Mouse (Mus musculus) lung, postnatal 0 days (tissue): ENCODE results near the gene H2al1m. TPM values are rescaled to one million over a fixed set of nuclear protein-coding genes. Genes with fewer than 3 reads are reported as not detected.
A peak's percentile ranks its signal among the peaks of the same experiment; 100 is the strongest.
"Not testable (repeated sequence)": the region's sequence is repeated elsewhere in the genome, so short reads cannot be mapped to it uniquely, and the experiment has no call there.

Source experiments
- ATAC-seq: fragments of 200-750 bp; cut with Nextera tagmentation; 2 replicates; pipeline ENCODE4 v1.8.0; 2017; ENCODE audit warnings: moderate library complexity
- DNase-seq: peaks from one replicate; pipeline ENCODE4 v3.0.0-alpha.2; 2016; ENCODE audit warnings: low spot score
- H3K27ac ChIP-seq: fragments of 300-500 bp; sonication (generic); 2 replicates; pipeline ENCODE4 v1.5.1; 2014; ENCODE audit warnings: antibody characterized with exemption, mild to moderate bottlenecking, low read length, mixed read lengths
- H3K27me3 ChIP-seq: fragments of 300-500 bp; sonication (generic); replicated peaks from 2 replicates; pipeline ENCODE4 v1.6.1; 2014; ENCODE audit warnings: low read length, mixed read lengths; ENCODE audit not compliant: insufficient read depth
- H3K36me3 ChIP-seq: fragments of 300-500 bp; sonication (generic); 2 replicates; pipeline ENCODE4 v1.6.1; 2014; ENCODE audit warnings: low read length, mixed read lengths; ENCODE audit not compliant: insufficient read depth
- H3K4me1 ChIP-seq: fragments of 300-500 bp; sonication (generic); 2 replicates; pipeline ENCODE4 v1.6.1; 2014; ENCODE audit warnings: antibody characterized with exemption, low read depth, low read length, mixed read lengths; ENCODE audit not compliant: insufficient read depth
- H3K4me2 ChIP-seq: fragments of 300-500 bp; sonication (generic); replicated peaks from 2 replicates; pipeline ENCODE4 v1.6.1; 2014; ENCODE audit warnings: low read depth, mild to moderate bottlenecking, low read length, moderate library complexity, mixed read lengths
- H3K4me3 ChIP-seq: fragments of 300-500 bp; sonication (generic); 2 replicates; pipeline ENCODE4 v1.5.1; 2014; ENCODE audit warnings: low read depth, low read length
- H3K9ac ChIP-seq: fragments of 300-500 bp; sonication (generic); replicated peaks from 2 replicates; pipeline ENCODE4 v1.6.1; 2014; ENCODE audit warnings: low read depth, mild to moderate bottlenecking
- H3K9me3 ChIP-seq: fragments of 300-500 bp; sonication (generic); 2 replicates; pipeline ENCODE4 v1.6.1; 2016; ENCODE audit warnings: low read length, mixed read lengths
- CTCF ChIP-seq: IDR thresholded peaks from 2 replicates; pipeline ENCODE4 v1.5.1; 2016; ENCODE audit warnings: antibody characterized with exemption, mild to moderate bottlenecking
- EP300 ChIP-seq: IDR thresholded peaks from 2 replicates; pipeline ENCODE4 v1.6.1; 2016; ENCODE audit warnings: antibody characterized with exemption, mild to moderate bottlenecking, control low read depth
- WGBS: fragments of 180-500 bp; shearing (Covaris S2); extraction: QIAGEN DNeasy Blood & Tissue Kit; methylation state at CpG from one replicate; pipeline ENCODE4 v1.1.7; 2014; 5-methylcytosine and 5-hydroxymethylcytosine counted together
- polyA plus RNA-seq: library from polyadenylated mRNA; unstranded; fragments of >200 nt; fragmentation: Nextera tagmentation; extraction: Ambion mirVana; gene quantifications from 2 replicates; pipeline ENCODE4 v1.2.1, GENCODE M21; 2015

Gene H2al1m
- polyA plus RNA-seq = not detected in 2 replicates

DNA sequence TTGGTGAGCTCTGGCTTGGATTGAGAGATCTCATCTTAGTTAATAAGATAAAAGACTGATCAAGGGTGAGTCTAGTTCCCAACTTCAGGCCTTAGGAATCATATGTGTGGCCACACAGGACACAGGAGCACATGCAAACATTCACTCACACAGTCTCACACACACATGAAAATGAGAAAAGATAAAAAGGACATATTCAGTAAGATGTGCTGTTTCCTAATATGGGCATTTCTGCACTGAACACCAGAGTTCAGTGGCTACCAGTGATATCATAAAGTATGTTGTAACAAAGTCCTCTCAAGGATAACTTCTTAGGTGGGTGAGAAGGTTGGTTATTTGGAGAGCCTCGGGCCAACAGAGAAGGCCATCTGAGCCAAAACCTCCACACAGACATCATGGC lies at the start of gene H2al1m:
Gene H2al1m (plus strand): TSS at position 301 of the 400 bp plus-strand sequence.
- DNase-seq, H3K4me1 ChIP-seq, H3K36me3 ChIP-seq, H3K27me3 ChIP-seq, H3K9ac ChIP-seq, ATAC-seq, H3K9me3 ChIP-seq, H3K4me2 ChIP-seq, H3K27ac ChIP-seq, H3K4me3 ChIP-seq: not testable (repeated sequence)
- WGBS = no CpG with 5 or more reads among the region's 1 CpGs

DNA sequence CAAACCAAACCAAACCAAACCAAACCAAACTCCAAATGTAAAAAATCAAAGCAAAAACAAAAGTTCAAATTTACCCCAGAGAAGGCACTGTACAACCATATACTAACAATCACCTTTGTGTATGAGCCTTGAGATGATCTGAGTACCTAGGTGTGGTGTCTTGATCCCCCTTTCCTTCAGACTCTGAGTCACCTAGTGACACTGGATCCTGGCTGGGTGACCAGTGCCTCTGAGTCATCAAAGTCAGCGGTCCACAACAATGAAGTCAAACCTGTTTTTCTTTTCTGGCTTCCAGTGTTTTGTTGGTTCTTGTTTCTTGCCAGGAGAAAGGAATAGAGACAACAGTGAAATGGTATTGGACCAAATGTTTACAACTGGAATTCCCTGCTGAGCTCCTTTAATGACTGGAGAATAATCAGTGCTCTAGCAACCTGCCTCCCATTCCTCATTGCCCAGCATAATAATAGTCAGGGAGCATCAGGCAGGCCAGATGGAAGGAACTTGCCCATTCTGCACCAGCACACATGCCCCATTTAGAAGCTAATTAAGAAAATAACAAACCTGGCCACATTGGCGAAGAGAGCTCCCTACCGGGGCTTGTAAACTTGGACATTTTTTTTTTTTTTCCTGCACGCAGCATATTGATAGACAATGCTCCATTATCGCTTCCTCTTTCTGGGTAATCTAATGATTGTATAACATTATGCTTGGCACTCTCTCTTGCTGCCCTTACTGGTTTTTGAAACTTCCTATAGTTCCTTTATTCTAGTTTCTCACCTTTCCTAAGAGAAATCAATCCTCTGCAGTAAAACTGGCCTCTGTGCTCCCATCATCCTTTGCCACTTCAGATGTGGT lies 42.6 kb upstream of the H2al1m start:
- DNase-seq (peak; percentile 16), ATAC-seq (no peak)
- Histone ChIP-seq H3K9ac (no peak overlapping the region), H3K27me3 (no peaks in the 10 kb centered on the region), H3K9me3 (no peaks in the 10 kb centered on the region), H3K4me1 (no peaks in the 10 kb centered on the region), H3K4me3 (no peak overlapping the region), H3K4me2 (no peak overlapping the region), H3K36me3 (no peaks in the 10 kb centered on the region), H3K27ac (no peak overlapping the region)
- TF ChIP-seq CTCF (no peak), EP300 (no peak)
- 73% methylated on average over 5 of the region's 5 CpGs for WGBS

DNA sequence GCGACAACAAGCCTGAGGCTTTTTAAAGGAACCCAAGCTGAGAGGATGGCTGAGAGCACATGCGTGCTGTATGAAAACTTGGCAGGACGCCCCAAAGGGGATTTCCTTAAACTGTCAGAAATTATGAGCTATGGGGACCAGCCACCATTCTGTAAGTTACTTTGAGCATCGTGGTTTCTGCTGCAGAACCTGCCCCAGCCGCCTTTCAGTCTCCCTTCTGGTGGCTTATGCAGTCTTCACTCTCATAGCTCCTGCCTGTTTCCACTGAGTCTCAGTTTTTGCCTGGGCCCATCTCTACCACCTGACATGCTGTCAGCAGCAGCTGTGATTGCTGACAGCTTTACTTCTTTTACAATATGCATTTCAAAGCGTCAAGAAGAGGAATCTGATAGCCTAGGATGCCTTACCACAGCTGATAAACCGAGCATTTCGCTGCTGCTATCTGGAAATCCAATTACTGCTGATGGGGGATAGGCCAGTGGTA lies 40.1 kb upstream of the H2al1m start:
- Histone ChIP-seq H3K27ac (no peak overlapping the region), H3K4me1 (no peaks in the 10 kb centered on the region), H3K4me2 (no peak overlapping the region), H3K4me3 (no peak overlapping the region), H3K36me3 (no peaks in the 10 kb centered on the region), H3K9ac (no peak overlapping the region), H3K9me3 (no peaks in the 10 kb centered on the region), H3K27me3 (no peaks in the 10 kb centered on the region)
- no peak for TF ChIP-seq EP300
- no peak for TF ChIP-seq CTCF
- ATAC-seq = no peak
- 36% methylated on average over 8 of the region's 8 CpGs for WGBS
- DNase-seq = peak; percentile 6

DNA sequence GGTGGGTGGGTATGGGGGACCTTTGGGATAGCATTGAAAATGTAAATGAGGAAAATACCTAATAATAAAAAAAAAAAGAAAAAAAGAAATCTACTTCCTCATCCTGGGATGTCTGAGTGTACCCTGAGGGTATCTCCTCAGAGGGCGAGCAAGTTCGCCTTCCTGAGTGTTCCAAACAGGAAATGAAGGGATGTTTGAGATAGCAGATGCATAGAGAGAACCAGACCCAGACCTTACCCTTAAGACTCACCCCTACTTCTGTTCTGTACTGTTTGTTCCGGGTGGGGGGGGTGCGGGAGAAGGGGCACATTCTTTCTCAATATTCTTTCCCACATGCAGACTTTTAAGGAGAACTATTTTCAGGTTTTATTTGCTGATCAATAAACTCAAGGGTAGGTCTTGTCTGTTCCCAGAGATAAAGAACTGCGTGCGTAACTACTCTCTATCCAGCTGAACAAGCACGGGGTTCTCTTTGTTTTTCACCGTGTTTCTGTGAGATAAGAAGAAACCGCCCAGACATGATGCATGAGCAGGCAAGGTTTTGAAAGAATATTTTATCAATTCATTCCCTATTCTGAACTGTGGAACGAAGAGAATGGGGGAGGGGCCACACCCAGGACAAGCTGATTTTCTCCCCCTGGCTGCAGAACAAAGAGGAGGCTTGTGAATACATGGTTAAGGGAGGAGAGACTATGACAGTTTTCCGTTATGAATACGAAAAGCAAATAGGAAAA lies 38.8 kb upstream of the H2al1m start:
- H3K27me3 ChIP-seq = no peaks in the 10 kb centered on the region
- 32% methylated on average over 12 of the region's 12 CpGs for WGBS
- no peaks in the 10 kb centered on the region for H3K36me3 ChIP-seq
- no peak overlapping the region for H3K27ac ChIP-seq
- DNase-seq (peak; percentile 11), ATAC-seq (no peak)
- H3K4me2 ChIP-seq = no peak overlapping the region
- no peak overlapping the region for H3K4me3 ChIP-seq
- H3K4me1 ChIP-seq = no peaks in the 10 kb centered on the region
- no peak overlapping the region for H3K9ac ChIP-seq
- H3K9me3 ChIP-seq = no peaks in the 10 kb centered on the region
- TF ChIP-seq EP300 = no peak
- no peak for TF ChIP-seq CTCF

DNA sequence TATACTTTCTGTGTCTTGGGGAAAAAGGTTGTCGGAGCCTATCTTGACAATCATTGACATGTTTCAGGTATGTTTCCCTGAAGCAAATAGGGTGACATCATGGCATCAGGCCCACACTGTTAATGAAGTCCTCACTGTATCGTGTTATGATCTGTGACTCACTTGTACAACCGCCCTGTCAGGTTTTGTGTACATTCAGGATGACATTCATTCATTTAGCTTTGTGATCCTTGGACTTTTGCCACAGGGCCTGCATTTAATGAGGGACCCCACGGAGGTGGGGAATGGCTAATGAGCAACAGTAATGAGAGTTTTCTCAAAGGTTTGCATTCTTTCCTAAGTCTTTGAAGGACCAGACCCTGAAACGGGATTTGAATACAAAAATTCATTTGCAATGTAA lies 34.7 kb upstream of the H2al1m start:
- TF ChIP-seq CTCF (no peak), EP300 (no peak)
- Histone ChIP-seq H3K9ac (no peak overlapping the region), H3K9me3 (no peaks in the 10 kb centered on the region), H3K36me3 (no peaks in the 10 kb centered on the region), H3K4me1 (no peaks in the 10 kb centered on the region), H3K4me2 (no peak overlapping the region), H3K4me3 (no peak overlapping the region), H3K27me3 (no peaks in the 10 kb centered on the region), H3K27ac (no peak overlapping the region)
- DNase-seq = no peak
- WGBS = 34% methylated on average over 5 of the region's 5 CpGs
- no peak for ATAC-seq

DNA sequence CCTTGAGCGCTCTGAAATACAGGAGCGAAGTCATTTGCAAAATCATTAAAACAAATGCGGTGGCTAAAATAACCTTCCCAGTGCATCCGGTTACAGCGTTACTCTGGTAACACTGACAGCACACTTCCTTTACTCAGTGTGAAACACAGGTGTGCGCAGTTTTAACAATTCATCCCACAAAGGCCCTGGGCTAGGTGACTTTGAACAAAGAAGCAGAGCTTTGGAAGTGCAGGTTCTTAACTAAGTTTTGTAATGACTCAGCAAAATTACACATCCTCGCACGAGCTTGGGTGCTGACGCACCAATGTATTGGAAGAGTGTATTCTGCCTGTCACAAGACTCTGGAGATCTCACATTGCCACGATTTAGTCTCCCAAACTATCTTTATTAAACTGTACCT lies 29.6 kb upstream of the H2al1m start:
- Histone ChIP-seq H3K4me3 (no peak overlapping the region), H3K27ac (no peak overlapping the region), H3K4me1 (no peaks in the 10 kb centered on the region), H3K36me3 (no peaks in the 10 kb centered on the region), H3K4me2 (no peak overlapping the region), H3K9me3 (no peaks in the 10 kb centered on the region), H3K9ac (no peak overlapping the region), H3K27me3 (no peaks in the 10 kb centered on the region)
- ATAC-seq (no peak), DNase-seq (no peak)
- TF ChIP-seq CTCF = no peak
- no peak for TF ChIP-seq EP300
- 77% methylated on average over 10 of the region's 10 CpGs for WGBS
